Mouse (Mus musculus) G1E (cell line): ENCODE results near the gene Bcl2l12. TPM values are rescaled to one million over a fixed set of nuclear protein-coding genes. Genes with fewer than 3 reads are reported as not detected.
A peak's percentile ranks its signal among the peaks of the same experiment; 100 is the strongest.

Experiments
- ATAC-seq: 2 replicates; pipeline ENCODE4 v1.8.0; 2016; ENCODE audit warnings: mild to moderate bottlenecking; ENCODE audit not compliant: insufficient number of reproducible peaks, poor library complexity, low FRiP score, severe bottlenecking; ENCODE audit errors: extremely low read depth
- DNase-seq: peaks from one replicate; pipeline ENCODE4 v3.0.0; 2012; ENCODE audit warnings: low spot score
- H3K27me3 ChIP-seq: 2 replicates; pipeline ENCODE4 v1.6.1; 2012; ENCODE audit warnings: mild to moderate bottlenecking, low read length, inconsistent platforms; ENCODE audit not compliant: insufficient read depth
- H3K36me3 ChIP-seq: replicated peaks from 2 replicates; pipeline ENCODE3; 2012; ENCODE audit warnings: mild to moderate bottlenecking, inconsistent platforms
- H3K4me1 ChIP-seq: 2 replicates; pipeline ENCODE4 v1.6.1; 2012; ENCODE audit warnings: low read depth, low read length, inconsistent platforms, mixed read lengths; ENCODE audit not compliant: insufficient read depth
- H3K4me3 ChIP-seq: 2 replicates; pipeline ENCODE4 v1.5.1; 2012; ENCODE audit warnings: low read depth, mild to moderate bottlenecking, inconsistent platforms, low read length, moderate library complexity, mixed read lengths
- H3K9me3 ChIP-seq: replicated peaks from 2 replicates; pipeline ENCODE4 v1.6.1; 2012; ENCODE audit warnings: inconsistent platforms
- CTCF ChIP-seq: IDR thresholded peaks from 2 replicates; pipeline ENCODE4 v1.5.1; 2012; ENCODE audit warnings: low read depth, low read length, inconsistent platforms, mixed read lengths
- GATA1 ChIP-seq: IDR thresholded peaks from 2 replicates; pipeline ENCODE4 v1.6.1; 2012; ENCODE audit warnings: borderline replicate concordance, low read length, inconsistent platforms, mixed read lengths
- GATA2 ChIP-seq: IDR thresholded peaks from 2 replicates; pipeline ENCODE4 v1.6.1; 2012; ENCODE audit warnings: low read depth, low read length, inconsistent platforms, borderline replicate concordance
- POLR2AphosphoS5 ChIP-seq: IDR thresholded peaks from 2 replicates; pipeline ENCODE4 v1.6.1; 2012; ENCODE audit warnings: low read depth, low read length, inconsistent platforms; ENCODE audit not compliant: insufficient replicate concordance
- TAL1 ChIP-seq: conservative IDR thresholded peaks from 2 replicates; pipeline ENCODE4 v1.6.1; 2012; ENCODE audit warnings: low read depth, low read length, inconsistent platforms, mixed read lengths
- polyA plus RNA-seq: library from polyadenylated mRNA; stranded (reverse); fragments of >175 nt; gene quantifications from 2 replicates; pipeline ENCODE4 v1.2.3, GENCODE M21; 2012
- total RNA-seq, 2 experiments: library from RNA; stranded (forward) in 1 of 2; stranded (reverse) in 1 of 2; fragments of 200-1000 nt in 1 of 2; fragments of >200 nt in 1 of 2; fragmentation: Nextera tagmentation in 1 of 2; gene quantifications; 2 replicates each; pipeline ENCODE4 v1.2.3; 2014 to 2017

Gene Bcl2l12
- total and polyA plus RNA-seq, 3 experiments = 11.1 to 74.6 (median 15.6) TPM

DNA sequence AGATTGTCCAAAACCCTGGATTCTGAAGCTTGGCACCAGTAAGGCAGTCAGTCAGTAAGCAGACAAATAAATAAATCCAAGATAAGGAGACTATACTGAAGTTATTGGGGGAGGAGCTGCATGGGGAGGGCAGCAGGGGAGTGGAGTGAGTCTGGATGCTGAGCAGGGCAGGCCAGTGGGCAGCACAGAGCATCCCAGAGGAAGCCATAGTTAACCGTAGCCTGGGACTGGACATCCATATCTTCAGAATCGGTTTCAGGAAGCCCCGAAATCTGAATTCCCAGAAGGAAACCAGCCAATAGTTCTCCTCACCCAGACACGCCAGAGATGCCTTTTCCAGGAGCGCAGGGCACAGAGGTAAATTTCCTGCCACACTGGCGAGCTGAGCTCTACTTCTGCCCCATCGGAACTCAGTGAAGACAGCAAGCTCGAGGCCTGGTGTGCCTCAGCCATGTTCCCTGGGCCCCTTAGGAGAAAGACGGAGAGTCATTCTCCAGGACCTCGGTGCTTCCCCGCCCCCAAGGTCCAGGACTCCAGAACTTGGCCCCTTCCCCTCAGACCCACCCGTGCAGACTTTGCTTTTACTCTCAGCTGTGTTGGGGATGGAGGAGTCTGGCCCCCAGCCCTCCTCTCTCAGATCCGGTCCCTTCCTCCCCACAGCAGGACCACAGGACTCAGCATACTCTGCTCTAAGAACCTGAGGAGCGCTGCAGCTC lies 24.9 kb downstream of the Bcl2l12 start:
- Histone ChIP-seq H3K9me3 (no peaks in the 10 kb centered on the region), H3K4me3 (peak overlapping the region; percentile 25; the same call in 1 of the 2 replicates), H3K36me3 (peaks cover 37% of the 10 kb centered on the region), H3K27me3 (peaks cover 30% of the 10 kb centered on the region), H3K4me1 (peaks cover 54% of the 10 kb centered on the region)
- no peak for ATAC-seq
- TF ChIP-seq GATA1 (no peak), GATA2 (no peak), POLR2AphosphoS5 (no peak), CTCF (no peak), TAL1 (no peak)
- DNase-seq = no peak

DNA sequence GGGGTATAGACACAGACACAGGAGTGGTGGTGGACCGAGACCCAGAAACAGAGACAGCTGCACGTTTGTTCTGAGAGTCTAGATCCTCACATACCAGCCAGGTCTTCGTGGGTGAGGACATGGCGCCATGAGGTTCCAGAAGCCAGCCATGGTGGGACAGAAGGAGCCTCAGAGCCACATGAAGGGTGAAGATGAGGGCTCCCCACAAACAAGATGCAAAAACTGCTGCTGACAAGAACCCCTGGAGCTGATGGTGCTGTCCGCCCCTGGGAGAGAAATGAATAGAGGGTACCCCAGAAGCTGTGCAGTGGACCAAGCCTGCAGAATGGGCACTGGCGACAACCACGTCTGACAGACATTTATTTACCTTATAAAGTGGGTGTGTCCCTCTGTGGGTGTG lies 27.4 kb downstream of the Bcl2l12 start:
- Histone ChIP-seq H3K4me1 (peaks cover 44% of the 10 kb centered on the region), H3K4me3 (no peak overlapping the region)
- no peak for ATAC-seq

DNA sequence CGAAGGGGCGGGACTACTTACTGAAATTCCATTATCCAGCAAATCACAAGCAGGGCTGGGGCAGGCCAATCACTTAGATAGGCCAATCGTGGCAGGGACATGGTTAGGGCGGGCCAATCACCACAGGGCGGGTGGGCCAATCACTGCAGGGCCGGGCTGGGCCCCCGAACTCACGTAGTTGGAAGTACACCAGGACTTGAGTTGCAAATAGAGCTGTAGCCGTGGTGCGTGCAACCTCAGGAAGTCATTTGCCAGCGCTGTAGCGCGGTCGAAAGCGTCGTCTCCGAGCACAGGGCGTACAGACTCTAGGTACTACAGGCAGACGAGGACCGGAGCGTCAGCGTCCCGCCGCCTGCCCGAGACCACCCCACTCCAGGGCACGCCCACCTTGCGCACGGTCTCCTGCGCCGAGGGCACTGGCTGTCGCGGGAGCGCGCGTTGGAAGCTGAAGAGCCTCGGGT lies 28.3 kb downstream of the Bcl2l12 start:
- Histone ChIP-seq H3K4me3 (peak overlapping the region; percentile 33; the same call in 1 of the 2 replicates), H3K27me3 (peaks cover 42% of the 10 kb centered on the region), H3K9me3 (no peaks in the 10 kb centered on the region), H3K36me3 (peaks cover 4% of the 10 kb centered on the region), H3K4me1 (peaks cover 41% of the 10 kb centered on the region)
- ATAC-seq (no peak), DNase-seq (no peak)
- TF ChIP-seq CTCF (no peak), GATA2 (no peak), POLR2AphosphoS5 (no peak), TAL1 (no peak), GATA1 (no peak)

More for the DNA sequence above, 27.4 kb downstream of the Bcl2l12 start:
- H3K9me3 ChIP-seq = no peaks in the 10 kb centered on the region
- peaks cover 41% of the 10 kb centered on the region for H3K27me3 ChIP-seq
- TF ChIP-seq GATA2 = no peak
- no peak for TF ChIP-seq POLR2AphosphoS5
- no peak for TF ChIP-seq CTCF
- TF ChIP-seq TAL1 = no peak
- no peak for TF ChIP-seq GATA1
- no peak for DNase-seq
- peaks cover 13% of the 10 kb centered on the region for H3K36me3 ChIP-seq

DNA sequence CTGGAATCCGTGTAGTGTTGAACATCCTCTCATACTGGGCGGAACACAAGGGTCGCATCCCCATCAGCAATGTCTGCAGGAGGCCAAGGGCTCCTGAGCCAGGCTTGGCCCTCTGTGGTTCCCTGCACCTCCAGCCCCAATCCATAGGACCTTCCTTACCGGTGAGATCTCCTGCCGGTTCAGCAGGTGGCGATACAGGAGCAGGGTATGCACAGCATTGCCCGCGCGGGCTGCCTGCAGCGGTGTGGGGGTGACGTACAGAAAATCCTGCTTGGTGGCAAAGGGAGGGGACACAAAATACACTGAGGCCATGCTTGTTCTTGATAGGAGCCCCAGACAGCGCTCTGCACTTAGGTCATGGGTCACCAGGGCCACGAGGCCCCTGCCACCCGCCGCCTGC lies 31.9 kb downstream of the Bcl2l12 start:
- ATAC-seq (no peak), DNase-seq (no peak)
- no peaks in the 10 kb centered on the region for H3K36me3 ChIP-seq
- H3K27me3 ChIP-seq = peaks cover 56% of the 10 kb centered on the region
- TF ChIP-seq GATA2 (no peak), GATA1 (no peak), TAL1 (no peak), POLR2AphosphoS5 (no peak), CTCF (no peak)
- H3K9me3 ChIP-seq = no peaks in the 10 kb centered on the region
- no peak overlapping the region for H3K4me3 ChIP-seq
- H3K4me1 ChIP-seq = peaks cover 37% of the 10 kb centered on the region

DNA sequence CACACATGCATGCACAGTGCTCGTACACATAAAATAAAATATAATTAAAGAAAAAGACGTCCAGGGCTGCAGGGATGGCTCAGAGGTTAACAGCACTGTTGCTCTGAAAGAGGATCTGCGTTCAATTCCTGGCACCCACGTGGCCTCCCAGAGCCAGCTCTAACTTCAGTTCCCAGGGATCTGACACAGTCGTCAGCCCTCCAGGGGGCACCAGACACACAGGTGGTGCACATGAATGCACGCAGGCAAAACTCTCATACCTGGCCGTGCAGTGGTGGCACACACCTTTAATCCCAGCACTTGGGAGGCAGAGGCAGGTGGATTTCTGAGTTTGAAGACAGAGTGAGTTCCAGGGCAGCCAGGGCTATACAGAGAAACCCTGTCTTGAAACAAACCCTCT lies 32.5 kb downstream of the Bcl2l12 start:
- no peak for ATAC-seq
- Histone ChIP-seq H3K9me3 (no peaks in the 10 kb centered on the region), H3K4me3 (no peak overlapping the region), H3K36me3 (no peaks in the 10 kb centered on the region), H3K4me1 (peaks cover 40% of the 10 kb centered on the region), H3K27me3 (peaks cover 55% of the 10 kb centered on the region)
- TF ChIP-seq TAL1 = no peak
- TF ChIP-seq POLR2AphosphoS5 = no peak
- no peak for TF ChIP-seq GATA1
- TF ChIP-seq CTCF = no peak
- no peak for TF ChIP-seq GATA2
- DNase-seq = no peak

DNA sequence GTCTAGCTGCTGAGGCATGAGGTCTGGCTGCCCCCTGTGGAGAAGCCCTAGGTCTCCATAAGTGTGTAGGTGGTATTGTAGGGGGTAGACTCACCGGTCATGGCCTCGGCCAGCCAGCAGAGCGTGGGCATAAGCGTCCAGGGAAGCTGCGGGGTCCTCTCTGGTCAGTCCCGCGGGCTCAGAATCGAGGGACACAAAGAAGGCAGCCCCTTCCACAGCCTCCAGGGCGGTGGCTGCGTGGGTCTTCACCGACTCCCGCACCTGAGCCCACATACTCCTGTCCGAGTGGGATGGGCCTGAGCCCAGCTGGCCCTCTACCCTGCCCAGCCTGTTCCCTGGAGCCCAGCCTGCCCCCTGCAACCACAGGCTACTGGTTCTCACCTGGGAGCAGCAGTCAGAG lies 33.5 kb downstream of the Bcl2l12 start:
- TF ChIP-seq TAL1 (no peak), GATA2 (no peak), CTCF (no peak), POLR2AphosphoS5 (no peak), GATA1 (no peak)

More for the DNA sequence above, 33.5 kb downstream of the Bcl2l12 start:
- Histone ChIP-seq H3K4me3 (no peak overlapping the region), H3K36me3 (no peaks in the 10 kb centered on the region), H3K9me3 (no peaks in the 10 kb centered on the region), H3K4me1 (peaks cover 45% of the 10 kb centered on the region), H3K27me3 (peaks cover 51% of the 10 kb centered on the region)
- ATAC-seq (no peak), DNase-seq (no peak)
